Mouse (Mus musculus): ENCODE measurements around the gene S1pr4. TPM values are rescaled to one million over a fixed set of nuclear protein-coding genes. Genes with fewer than 3 reads are reported as not detected.

S1pr4 gene
- polyA plus RNA-seq, 1 experiment from 2014 or later, result 1.0 TPM

GRCm38 (mm10) chr10:81496969-81497368 is 3.0 kb downstream of the S1pr4 start:
- Histone ChIP-seq H3K27ac (replicated peaks) (no peak overlapping the region), H3K9ac (ENCODE audit: low read length) (no peak overlapping the region), H3K9me3 (ENCODE audit: control insufficient read depth, low read length) (no peaks in the 10 kb centered on the region)

GRCm38 (mm10) chr10:81496264-81496901 is 3.5 kb downstream of the S1pr4 start, which contains the start of gene Ncln:
TSS of gene Ncln (minus strand) at chr10:81496392.
- Histone ChIP-seq H3K36me3 (ENCODE audit: control insufficient read depth, insufficient read depth, low read length) (peaks cover 9% of the 10 kb centered on the region; the same call in 1 of the 2 replicates), H3K4me3 (ENCODE audit: low read depth, low read length) (peak within 1 kb of the TSS; percentile 79), H3K27me3 (ENCODE audit: control insufficient read depth, insufficient read depth, low read length) (no peaks in the 10 kb centered on the region), H3K9ac (ENCODE audit: low read length) (peak within 1 kb of the TSS; percentile 90), H3K27ac (replicated peaks) (peak within 1 kb of the TSS; percentile 74), H3K4me2 (replicated peaks; ENCODE audit: low read depth) (peak within 1 kb of the TSS; percentile 90), H3K9me3 (ENCODE audit: control insufficient read depth, low read length) (no peaks in the 10 kb centered on the region), H3K4me1 (replicated peaks; ENCODE audit: control insufficient read depth, insufficient read depth) (peaks cover 3% of the 10 kb centered on the region; the same call in 1 of the 2 replicates)
- under 1% methylated on average over 42 of the region's 45 CpGs for WGBS
- ATAC-seq (ENCODE audit: low FRiP score, low TSS enrichment), result peak; percentile 97
- TF ChIP-seq CTCF (IDR thresholded peaks at IDR 0.05; ENCODE audit: low read depth), result no peak; the same call in 1 of the 2 replicates
- TF ChIP-seq EP300 (optimal IDR thresholded peaks at IDR 0.05), result peak; percentile 62
- DNase-seq (ENCODE audit: low spot score), result peak; percentile 98

More at GRCm38 (mm10) chr10:81496969-81497368, 3.0 kb downstream of the S1pr4 start:
- H3K4me2 ChIP-seq (replicated peaks; ENCODE audit: low read depth), result peak overlapping the region; percentile 35
- peak overlapping the region; percentile 79 for H3K4me3 ChIP-seq (ENCODE audit: low read depth, low read length)
- DNase-seq (ENCODE audit: low spot score) (no peak), ATAC-seq (ENCODE audit: low FRiP score, low TSS enrichment) (no peak)
- WGBS, result 23% methylated on average over 4 of the region's 4 CpGs
- H3K36me3 ChIP-seq (ENCODE audit: control insufficient read depth, insufficient read depth, low read length), result peaks cover 4% of the 10 kb centered on the region; the same call in 1 of the 2 replicates
- H3K27me3 ChIP-seq (ENCODE audit: control insufficient read depth, insufficient read depth, low read length), result no peaks in the 10 kb centered on the region
- peaks cover 3% of the 10 kb centered on the region; the same call in 1 of the 2 replicates for H3K4me1 ChIP-seq (replicated peaks; ENCODE audit: control insufficient read depth, insufficient read depth)
- no peak for TF ChIP-seq EP300 (optimal IDR thresholded peaks at IDR 0.05)
- no peak for TF ChIP-seq CTCF (IDR thresholded peaks at IDR 0.05; ENCODE audit: low read depth)

- Histone ChIP-seq H3K4me2 (replicated peaks; ENCODE audit: low read depth) (peak overlapping the region; percentile 90), H3K4me3 (ENCODE audit: low read depth, low read length) (peak overlapping the region; percentile 79), H3K9me3 (ENCODE audit: control insufficient read depth, low read length) (no peaks in the 10 kb centered on the region), H3K27me3 (ENCODE audit: control insufficient read depth, insufficient read depth, low read length) (no peaks in the 10 kb centered on the region), H3K36me3 (ENCODE audit: control insufficient read depth, insufficient read depth, low read length) (peaks cover 15% of the 10 kb centered on the region), H3K9ac (ENCODE audit: low read length) (peak overlapping the region; percentile 90), H3K27ac (replicated peaks) (peak overlapping the region; percentile 63; the same call in 1 of the 2 replicates), H3K4me1 (replicated peaks; ENCODE audit: control insufficient read depth, insufficient read depth) (peaks cover 3% of the 10 kb centered on the region; the same call in 1 of the 2 replicates)
- TF ChIP-seq EP300 (optimal IDR thresholded peaks at IDR 0.05) (no peak), CTCF (IDR thresholded peaks at IDR 0.05; ENCODE audit: low read depth) (no peak)
- ATAC-seq (ENCODE audit: low FRiP score, low TSS enrichment), result peak; percentile 10
- WGBS, result 1% methylated on average over 41 of the region's 41 CpGs
- no peak for DNase-seq (ENCODE audit: low spot score)
These were observed 4.2 kb downstream of the S1pr4 start for GRCm38 (mm10) chr10:81495616-81496263.

- Histone ChIP-seq H3K27me3 (ENCODE audit: control insufficient read depth, insufficient read depth, low read length) (no peaks in the 10 kb centered on the region), H3K36me3 (ENCODE audit: control insufficient read depth, insufficient read depth, low read length) (peaks cover 16% of the 10 kb centered on the region), H3K9me3 (ENCODE audit: control insufficient read depth, low read length) (no peaks in the 10 kb centered on the region), H3K4me3 (ENCODE audit: low read depth, low read length) (peak overlapping the region; percentile 79), H3K27ac (replicated peaks) (no peak overlapping the region), H3K4me2 (replicated peaks; ENCODE audit: low read depth) (peak overlapping the region; percentile 90), H3K4me1 (replicated peaks; ENCODE audit: control insufficient read depth, insufficient read depth) (peaks cover 3% of the 10 kb centered on the region; the same call in 1 of the 2 replicates), H3K9ac (ENCODE audit: low read length) (peak overlapping the region; percentile 90)
- TF ChIP-seq EP300 (optimal IDR thresholded peaks at IDR 0.05) (no peak), CTCF (IDR thresholded peaks at IDR 0.05; ENCODE audit: low read depth) (no peak)
- ATAC-seq (ENCODE audit: low FRiP score, low TSS enrichment) (no peak), DNase-seq (ENCODE audit: low spot score) (no peak)
- WGBS, result 66% methylated on average over 6 of the region's 6 CpGs
These were observed 4.8 kb downstream of the S1pr4 start for GRCm38 (mm10) chr10:81495151-81495550.

- peak overlapping the region; percentile 90 for H3K4me2 ChIP-seq (replicated peaks; ENCODE audit: low read depth)
- no peak overlapping the region for H3K4me3 ChIP-seq (ENCODE audit: low read depth, low read length)
- H3K4me1 ChIP-seq (replicated peaks; ENCODE audit: control insufficient read depth, insufficient read depth), result peaks cover 3% of the 10 kb centered on the region; the same call in 1 of the 2 replicates
- TF ChIP-seq CTCF (IDR thresholded peaks at IDR 0.05; ENCODE audit: low read depth) (no peak), EP300 (optimal IDR thresholded peaks at IDR 0.05) (no peak)
- WGBS, result 81% methylated on average over 11 of the region's 11 CpGs
- no peaks in the 10 kb centered on the region for H3K9me3 ChIP-seq (ENCODE audit: control insufficient read depth, low read length)
- ATAC-seq (ENCODE audit: low FRiP score, low TSS enrichment) (no peak), DNase-seq (ENCODE audit: low spot score) (no peak)
- peak overlapping the region; percentile 90 for H3K9ac ChIP-seq (ENCODE audit: low read length)
- H3K36me3 ChIP-seq (ENCODE audit: control insufficient read depth, insufficient read depth, low read length), result peaks cover 19% of the 10 kb centered on the region
- H3K27ac ChIP-seq (replicated peaks), result no peak overlapping the region
- H3K27me3 ChIP-seq (ENCODE audit: control insufficient read depth, insufficient read depth, low read length), result no peaks in the 10 kb centered on the region
These were observed 5.5 kb downstream of the S1pr4 start for GRCm38 (mm10) chr10:81494260-81495041.
